Mouse (Mus musculus): ENCODE measurements around the gene Prelp. TPM values are rescaled to one million over a fixed set of nuclear protein-coding genes. Genes with fewer than 3 reads are reported as not detected.

Gene Prelp
- polyA plus RNA-seq, 1 experiment, result 2.3 TPM

GRCm38 (mm10) chr1:133939708-133940107 is 18.5 kb upstream of the Prelp start:
- H3K4me2 ChIP-seq (ENCODE audit: low read depth), result no peak overlapping the region
- no peak for TF ChIP-seq REST (IDR thresholded peaks at IDR 0.05; ENCODE audit: insufficient read depth, insufficient read length)
- no peak for TF ChIP-seq E2F4 (IDR thresholded peaks at IDR 0.05; ENCODE audit: insufficient read depth)
- H3K4me3 ChIP-seq, result no peak overlapping the region
- H3K79me2 ChIP-seq (ENCODE audit: control insufficient read depth, insufficient read depth), result no peaks in the 10 kb centered on the region
- no peaks in the 10 kb centered on the region for H3K27me3 ChIP-seq (ENCODE audit: control insufficient read depth, insufficient read depth, insufficient read length)
- no peak overlapping the region for H3ac ChIP-seq (ENCODE audit: control insufficient read depth, insufficient read length)
- no peaks in the 10 kb centered on the region for H3K36me3 ChIP-seq (ENCODE audit: control insufficient read depth, insufficient read depth)

GRCm38 (mm10) chr1:133936169-133936568 is 15.0 kb upstream of the Prelp start:
- Histone ChIP-seq H3K4me3 (no peak overlapping the region), H3K4me2 (ENCODE audit: low read depth) (no peak overlapping the region), H3K27me3 (ENCODE audit: control insufficient read depth, insufficient read depth, insufficient read length) (no peaks in the 10 kb centered on the region), H3K36me3 (ENCODE audit: control insufficient read depth, insufficient read depth) (no peaks in the 10 kb centered on the region), H3K79me2 (ENCODE audit: control insufficient read depth, insufficient read depth) (no peaks in the 10 kb centered on the region), H3ac (ENCODE audit: control insufficient read depth, insufficient read length) (no peak overlapping the region)
- TF ChIP-seq SRF (IDR thresholded peaks at IDR 0.05; ENCODE audit: control insufficient read depth, insufficient read length, low read depth), result no peak
- TF ChIP-seq POLR2A (IDR thresholded peaks at IDR 0.05; ENCODE audit: insufficient read length, low read depth), result no peak
- no peak for TF ChIP-seq POLR2AphosphoS2 (IDR thresholded peaks at IDR 0.05; ENCODE audit: insufficient read length, low read depth)
- TF ChIP-seq MYOD1 (IDR thresholded peaks at IDR 0.05; ENCODE audit: control insufficient read depth in 1 of 3, insufficient read length in 2 of 3, low read depth in 2 of 3), result no peak
- TF ChIP-seq TCF3 (IDR thresholded peaks at IDR 0.05; ENCODE audit: insufficient read length, low read depth), result no peak
- no peak for TF ChIP-seq USF1 (IDR thresholded peaks at IDR 0.05; ENCODE audit: low read depth)
- no peak for TF ChIP-seq TCF12 (IDR thresholded peaks at IDR 0.05; ENCODE audit: insufficient read depth, poor library complexity, severe bottlenecking)
- TF ChIP-seq CEBPB (IDR thresholded peaks at IDR 0.05; ENCODE audit: insufficient read depth, poor library complexity, severe bottlenecking), result no peak
- no peak for TF ChIP-seq MAX (IDR thresholded peaks at IDR 0.05; ENCODE audit: low read depth)
- no peak for TF ChIP-seq REST (IDR thresholded peaks at IDR 0.05; ENCODE audit: insufficient read depth, insufficient read length)
- TF ChIP-seq MYOG (IDR thresholded peaks at IDR 0.05; ENCODE audit: control insufficient read depth in 1 of 3, insufficient read depth in 1 of 3, insufficient read length in 2 of 3, low read depth in 2 of 3), result no peak
- TF ChIP-seq E2F4 (IDR thresholded peaks at IDR 0.05; ENCODE audit: insufficient read depth), result no peak

GRCm38 (mm10) chr1:133934354-133934963 is 13.2 kb upstream of the Prelp start:
- Histone ChIP-seq H3K36me3 (ENCODE audit: control insufficient read depth, insufficient read depth) (no peaks in the 10 kb centered on the region), H3K4me2 (ENCODE audit: low read depth) (no peak overlapping the region), H3K79me2 (ENCODE audit: control insufficient read depth, insufficient read depth) (no peaks in the 10 kb centered on the region), H3ac (ENCODE audit: control insufficient read depth, insufficient read length) (no peak overlapping the region), H3K27me3 (ENCODE audit: control insufficient read depth, insufficient read depth, insufficient read length) (peaks cover 13% of the 10 kb centered on the region), H3K4me3 (no peak overlapping the region)
- TF ChIP-seq MAX (IDR thresholded peaks at IDR 0.05; ENCODE audit: low read depth), result no peak

GRCm38 (mm10) chr1:133933301-133934195 is 12.3 kb upstream of the Prelp start:
- TF ChIP-seq USF1 (IDR thresholded peaks at IDR 0.05; ENCODE audit: low read depth), result no peak
- no peak for TF ChIP-seq SRF (IDR thresholded peaks at IDR 0.05; ENCODE audit: control insufficient read depth, insufficient read length, low read depth)
- no peak for TF ChIP-seq MAX (IDR thresholded peaks at IDR 0.05; ENCODE audit: low read depth)
- no peak for TF ChIP-seq MYOG (IDR thresholded peaks at IDR 0.05; ENCODE audit: control insufficient read depth in 1 of 3, insufficient read depth in 1 of 3, insufficient read length in 2 of 3, low read depth in 2 of 3)
- TF ChIP-seq E2F4 (IDR thresholded peaks at IDR 0.05; ENCODE audit: insufficient read depth), result no peak
- TF ChIP-seq CEBPB (IDR thresholded peaks at IDR 0.05; ENCODE audit: insufficient read depth, poor library complexity, severe bottlenecking), result no peak
- TF ChIP-seq POLR2A (IDR thresholded peaks at IDR 0.05; ENCODE audit: insufficient read length, low read depth), result no peak
- Histone ChIP-seq H3K36me3 (ENCODE audit: control insufficient read depth, insufficient read depth) (no peaks in the 10 kb centered on the region), H3K27me3 (ENCODE audit: control insufficient read depth, insufficient read depth, insufficient read length) (peaks cover 17% of the 10 kb centered on the region)

GRCm38 (mm10) chr1:133929980-133930379 is 8.8 kb upstream of the Prelp start:
- no peak overlapping the region for H3K4me3 ChIP-seq
- no peaks in the 10 kb centered on the region for H3K79me2 ChIP-seq (ENCODE audit: control insufficient read depth, insufficient read depth)
- peaks cover 17% of the 10 kb centered on the region for H3K27me3 ChIP-seq (ENCODE audit: control insufficient read depth, insufficient read depth, insufficient read length)
- H3K36me3 ChIP-seq (ENCODE audit: control insufficient read depth, insufficient read depth), result no peaks in the 10 kb centered on the region
- no peak for TF ChIP-seq TCF3 (IDR thresholded peaks at IDR 0.05; ENCODE audit: insufficient read length, low read depth)
- no peak for TF ChIP-seq MAX (IDR thresholded peaks at IDR 0.05; ENCODE audit: low read depth)
- no peak for TF ChIP-seq MYOD1 (IDR thresholded peaks at IDR 0.05; ENCODE audit: control insufficient read depth in 1 of 3, insufficient read length in 2 of 3, low read depth in 2 of 3)
- TF ChIP-seq POLR2A (IDR thresholded peaks at IDR 0.05; ENCODE audit: insufficient read length, low read depth), result no peak
- no peak for TF ChIP-seq E2F4 (IDR thresholded peaks at IDR 0.05; ENCODE audit: insufficient read depth)
- no peak for TF ChIP-seq POLR2AphosphoS2 (IDR thresholded peaks at IDR 0.05; ENCODE audit: insufficient read length, low read depth)
- no peak overlapping the region for H3K4me2 ChIP-seq (ENCODE audit: low read depth)
- no peak overlapping the region for H3ac ChIP-seq (ENCODE audit: control insufficient read depth, insufficient read length)

More at GRCm38 (mm10) chr1:133933301-133934195, 12.3 kb upstream of the Prelp start:
- H3ac ChIP-seq (ENCODE audit: control insufficient read depth, insufficient read length), result no peak overlapping the region
- H3K4me3 ChIP-seq, result no peak overlapping the region
- H3K4me2 ChIP-seq (ENCODE audit: low read depth), result no peak overlapping the region
- no peaks in the 10 kb centered on the region for H3K79me2 ChIP-seq (ENCODE audit: control insufficient read depth, insufficient read depth)
